ENCODE assay signal across 29 mouse cellular contexts in genomic region chr10:81247804-81248203, GRCm38 (mm10). TPM values are rescaled to one million over a fixed set of nuclear protein-coding genes. Genes with fewer than 3 reads are reported as not detected.
DNase-seq lines count a peak whose midpoint lies in the region; ATAC-seq and TF ChIP-seq lines count a peak whose summit lies in the region.
"Had no signal": no experiment of that assay in that cellular context is flagged by ENCODE, and none has a peak within 500 bp of the region (broad histone marks: within the 10 kb centered on the region; RNA-seq: fewer than 3 reads in every experiment).

No protein-coding gene starts in this region.

- TF ChIP-seq EP300 in liver, postnatal 0 days (IDR thresholded peaks at IDR 0.05; ENCODE audit: low read depth): no peak

- H3K9me3 ChIP-seq in liver, postnatal 0 days (ENCODE audit: low read length): no peaks in the 10 kb centered on the region
- no peaks in the 10 kb centered on the region for H3K9me3 ChIP-seq in liver, embryonic 11.5 days (ENCODE audit: control insufficient read depth, low read length)
- H3K9me3 ChIP-seq in hindbrain, embryonic 13.5 days: no peaks in the 10 kb centered on the region
- H3K9me3 ChIP-seq: embryonic facial prominence, embryonic 12.5 days; forebrain, embryonic 10.5 days; forebrain, embryonic 15.5 days; megakaryocyte, embryonic 14.5 days; midbrain, embryonic 13.5 days; neural tube, embryonic 15.5 days had no signal

- H3K4me3 ChIP-seq in liver, postnatal 0 days (ENCODE audit: low read depth, low read length): no peak overlapping the region
- no peak overlapping the region for H3K4me3 ChIP-seq in liver, embryonic 11.5 days (ENCODE audit: low read depth, low read length)
- no peak overlapping the region for H3K4me3 ChIP-seq in hindbrain, embryonic 13.5 days
- H3K4me3 ChIP-seq: embryonic facial prominence, embryonic 12.5 days; forebrain, embryonic 10.5 days; forebrain, embryonic 15.5 days; megakaryocyte, embryonic 14.5 days; midbrain, embryonic 13.5 days; neural tube, embryonic 15.5 days had no signal

- 77% methylated on average over 2 of the region's 2 CpGs for WGBS in liver, postnatal 0 days (ENCODE audit: insufficient replicate concordance)
- WGBS in liver, embryonic 11.5 days: 98% methylated on average over 2 of the region's 2 CpGs
- WGBS in hindbrain, embryonic 13.5 days: 98% methylated on average over 2 of the region's 2 CpGs

- H3K27ac ChIP-seq in liver, postnatal 0 days (ENCODE audit: low read depth): no peak overlapping the region; the same call in 1 of the 2 replicates
- no peak overlapping the region for H3K27ac ChIP-seq in liver, embryonic 11.5 days (ENCODE audit: low read depth, low read length)
- H3K27ac ChIP-seq in hindbrain, embryonic 13.5 days: no peak overlapping the region
- H3K27ac ChIP-seq: embryonic facial prominence, embryonic 12.5 days; forebrain, embryonic 10.5 days; forebrain, embryonic 15.5 days; hindbrain, embryonic 14.5 days; midbrain, embryonic 13.5 days; neural tube, embryonic 15.5 days had no signal

- no peak overlapping the region for H3K4me2 ChIP-seq in liver, postnatal 0 days (ENCODE audit: low read depth, low read length)
- H3K4me2 ChIP-seq in liver, embryonic 11.5 days: no peak overlapping the region
- H3K4me2 ChIP-seq in hindbrain, embryonic 13.5 days: no peak overlapping the region
- H3K4me2 ChIP-seq: embryonic facial prominence, embryonic 12.5 days; forebrain, embryonic 15.5 days; heart, embryonic 11.5 days; hindbrain, embryonic 14.5 days; midbrain, embryonic 13.5 days; neural tube, embryonic 15.5 days had no signal

- TF ChIP-seq CTCF in liver, postnatal 0 days (IDR thresholded peaks at IDR 0.05; ENCODE audit: low read depth): no peak

- H3K36me3 ChIP-seq in liver, postnatal 0 days (replicated peaks; ENCODE audit: insufficient read depth, low read length): no peaks in the 10 kb centered on the region
- H3K36me3 ChIP-seq in liver, embryonic 11.5 days (ENCODE audit: control insufficient read depth, insufficient read depth, low read length): no peaks in the 10 kb centered on the region
- peaks cover 50% of the 10 kb centered on the region for H3K36me3 ChIP-seq in hindbrain, embryonic 13.5 days
- H3K36me3 ChIP-seq: forebrain, embryonic 10.5 days; forebrain, embryonic 15.5 days had no signal

- no peak for DNase-seq in liver, postnatal 0 days
- no peak for DNase-seq in liver, embryonic 11.5 days (ENCODE audit: low spot score)
- DNase-seq in CD4-positive helper T cell, adult 2 months (ENCODE audit: low read depth, low spot score): peak; percentile 88
- peak; percentile 65 for DNase-seq in T-cell, adult 2 months (ENCODE audit: low spot score)
- DNase-seq in naive thymus-derived CD4-positive, alpha-beta T cell, adult 2 months (ENCODE audit: low read depth): peak; percentile 88
- DNase-seq in adrenal gland, adult (ENCODE audit: inconsistent age in 2 of 2, low spot score in 1 of 2): no peak
- DNase-seq in urinary bladder, postnatal 4 days (ENCODE audit: low spot score in 2 of 2): no peak
- DNase-seq: adrenal gland, postnatal 14 days; cerebellum, adult 11-12 months; cerebellum, adult 9-11 months; embryo, embryonic 11 days; gastrocnemius, postnatal 25 days; heart, adult 11 months; heart, postnatal 36 days; kidney, adult 11 months; liver; lung, adult 18-20 months; right cerebral cortex, postnatal 25 days had no signal

- no peak overlapping the region for H3K9ac ChIP-seq in liver, postnatal 0 days (replicated peaks)
- no peak overlapping the region for H3K9ac ChIP-seq in liver, embryonic 11.5 days (ENCODE audit: low read depth, low read length)
- no peak overlapping the region for H3K9ac ChIP-seq in hindbrain, embryonic 13.5 days
- H3K9ac ChIP-seq: embryonic facial prominence, embryonic 12.5 days; forebrain, embryonic 15.5 days; hindbrain, embryonic 14.5 days; midbrain, embryonic 13.5 days; neural tube, embryonic 15.5 days had no signal

- H3K27me3 ChIP-seq in liver, postnatal 0 days (ENCODE audit: insufficient read depth, low read length): peaks cover 18% of the 10 kb centered on the region
- peaks cover 48% of the 10 kb centered on the region for H3K27me3 ChIP-seq in liver, embryonic 11.5 days (replicated peaks; ENCODE audit: control insufficient read depth, insufficient read depth, low read length)
- H3K27me3 ChIP-seq in hindbrain, embryonic 13.5 days: peaks cover 72% of the 10 kb centered on the region
- H3K27me3 ChIP-seq: CH12.LX had no signal

- peaks cover 19% of the 10 kb centered on the region for H3K4me1 ChIP-seq in liver, postnatal 0 days (ENCODE audit: insufficient read depth)
- 0 out of 2 replicates have a peak, but pooled peaks cover 6% of the 10 kb centered on the region for H3K4me1 ChIP-seq in liver, embryonic 11.5 days (replicated peaks; ENCODE audit: control insufficient read depth, insufficient read depth, low read length)
- peaks cover 15% of the 10 kb centered on the region for H3K4me1 ChIP-seq in hindbrain, embryonic 13.5 days (replicated peaks)

- peak; percentile 65 for ATAC-seq in liver, postnatal 0 days
- no peak for ATAC-seq in liver, embryonic 11.5 days (replicated peaks; ENCODE audit: low FRiP score)
- no peak for ATAC-seq in hindbrain, embryonic 13.5 days (ENCODE audit: low FRiP score)
- ATAC-seq: forebrain, embryonic 15.5 days; lung, postnatal 0 days; midbrain, embryonic 13.5 days had no signal

RNA-seq across cellular contexts. Expression of gene Matk, which starts 4.9 kb away (rescaled TPM):
- 1.7 TPM in 2 replicates for polyA plus RNA-seq in liver, postnatal 0 days (2015; fragmentation: Nextera tagmentation; extraction: Ambion mirVana)
- polyA plus RNA-seq in liver, embryonic 11.5 days (2014; fragmentation: Nextera tagmentation; extraction: Ambion mirVana): 2.1 TPM in 2 replicates
- 16.4 and 16.9 TPM in 2 replicates for polyA plus RNA-seq in hindbrain, embryonic 13.5 days (2015; fragmentation: Nextera tagmentation; extraction: Ambion mirVana)

RNA-seq across cellular contexts. Expression of gene Zfr2, which starts 14.8 kb away (rescaled TPM):
- 0.09 and 0.61 TPM in 2 replicates for polyA plus RNA-seq in liver, postnatal 0 days (2015; fragmentation: Nextera tagmentation; extraction: Ambion mirVana)
- 1.3 and 2.1 TPM in 2 replicates for polyA plus RNA-seq in liver, embryonic 11.5 days (2014; fragmentation: Nextera tagmentation; extraction: Ambion mirVana)
- polyA plus RNA-seq in hindbrain, embryonic 13.5 days (2015; fragmentation: Nextera tagmentation; extraction: Ambion mirVana): 19.7 and 21.6 TPM in 2 replicates

RNA-seq across cellular contexts. Expression of gene Atcay, which starts 17.2 kb away (rescaled TPM):
- polyA plus RNA-seq in liver, postnatal 0 days (2015; fragmentation: Nextera tagmentation; extraction: Ambion mirVana): not detected in 2 replicates
- polyA plus RNA-seq in liver, embryonic 11.5 days (2014; fragmentation: Nextera tagmentation; extraction: Ambion mirVana): 0.05 TPM in 1 of 2 replicates, not detected in the other
- polyA plus RNA-seq in hindbrain, embryonic 13.5 days (2015; fragmentation: Nextera tagmentation; extraction: Ambion mirVana): 68.1 TPM in 2 replicates
- polyA plus RNA-seq: lung, postnatal 0 days had no signal

RNA-seq across cellular contexts. Expression of gene Mrpl54, which starts 18.9 kb away (rescaled TPM):
- 110 and 112 TPM in 2 replicates for polyA plus RNA-seq in liver, postnatal 0 days (2015; fragmentation: Nextera tagmentation; extraction: Ambion mirVana)
- 226 and 233 TPM in 2 replicates for polyA plus RNA-seq in liver, embryonic 11.5 days (2014; fragmentation: Nextera tagmentation; extraction: Ambion mirVana)
- 134 and 144 TPM in 2 replicates for polyA plus RNA-seq in hindbrain, embryonic 13.5 days (2015; fragmentation: Nextera tagmentation; extraction: Ambion mirVana)

RNA-seq across cellular contexts. Expression of gene Apba3, which starts 19.0 kb away (rescaled TPM):
- polyA plus RNA-seq in liver, postnatal 0 days (2015; fragmentation: Nextera tagmentation; extraction: Ambion mirVana): 21.1 and 23.2 TPM in 2 replicates
- 47.5 and 55.0 TPM in 2 replicates for polyA plus RNA-seq in liver, embryonic 11.5 days (2014; fragmentation: Nextera tagmentation; extraction: Ambion mirVana)
- polyA plus RNA-seq in hindbrain, embryonic 13.5 days (2015; fragmentation: Nextera tagmentation; extraction: Ambion mirVana): 29.7 and 30.6 TPM in 2 replicates

Comparison
In these comparisons a context has a peak if more than half of its experiments do, and no peak if none do; other contexts are left out.
1. DNase-seq: peak in CD4-positive helper T cell, adult 2 months (single experiment), T-cell, adult 2 months (single experiment) and naive thymus-derived CD4-positive, alpha-beta T cell, adult 2 months (single experiment); none in liver, postnatal 0 days (single experiment), liver, embryonic 11.5 days (single experiment), adrenal gland, adult (0 of 2) and urinary bladder, postnatal 4 days (0 of 2).
2. RNA of gene Atcay, which starts 17.2 kb away (polyA plus RNA-seq): 68.1 TPM in hindbrain, embryonic 13.5 days; 0.05 TPM in liver, embryonic 11.5 days and not detected in liver, postnatal 0 days; every median in the first group is over 10 times any median in the second.